Mouse (Mus musculus) gastrocnemius, postnatal 14 days (tissue): ENCODE data around the gene Dexi. TPM values are rescaled to one million over a fixed set of nuclear protein-coding genes. Genes with fewer than 3 reads are reported as not detected.

ENCODE experiments used
- DNase-seq: peaks from one replicate; pipeline ENCODE4 v3.0.0; 2021; ENCODE audit warnings: mixed read lengths
- intact Hi-C: fragments of 180-260 bp; cut with DNase I; formaldehyde crosslinking; loops from one replicate; pipeline ENCODE4 v1.15.1; 2025; ENCODE audit warnings: low total_unique reads
- total RNA-seq, 2 experiments: library from RNA; stranded (reverse); gene quantifications; 2 replicates each; pipeline ENCODE4 v1.2.3; 2021

Gene Dexi
- total RNA-seq, 2 experiments from 2014 or later: 25.9 to 26.0 TPM

- no peak for DNase-seq
- intact Hi-C loops: no loop called here
These were observed 32.2 kb downstream of the Dexi start for GRCm38 (mm10) chr16:10510477-10511133.

DNA sequence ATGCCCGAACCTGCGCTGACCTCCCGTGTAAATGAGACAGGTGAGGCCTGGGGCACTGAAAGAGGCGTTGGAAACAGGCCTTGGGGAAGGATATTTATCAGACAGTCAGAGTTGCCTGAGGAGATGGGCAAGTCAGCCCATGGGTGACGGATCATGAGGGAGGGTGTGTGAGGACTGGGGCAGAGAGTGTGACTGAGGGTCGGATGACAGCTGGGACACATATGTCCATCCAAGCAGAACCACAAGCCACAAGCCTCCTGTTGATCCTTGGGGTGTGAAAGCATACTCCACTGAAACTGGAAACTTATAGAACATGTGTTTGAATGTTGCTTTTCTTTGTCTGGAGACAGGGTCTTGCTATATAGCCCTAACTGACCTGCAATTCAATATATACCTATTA lies 34.2 kb downstream of the Dexi start:
- intact Hi-C loops: no loop called here
- no peak for DNase-seq

GRCm38 (mm10) chr16:10507445-10507844 lies 35.4 kb downstream of the Dexi start:
- intact Hi-C loops: no loop called here
- no peak for DNase-seq

DNA sequence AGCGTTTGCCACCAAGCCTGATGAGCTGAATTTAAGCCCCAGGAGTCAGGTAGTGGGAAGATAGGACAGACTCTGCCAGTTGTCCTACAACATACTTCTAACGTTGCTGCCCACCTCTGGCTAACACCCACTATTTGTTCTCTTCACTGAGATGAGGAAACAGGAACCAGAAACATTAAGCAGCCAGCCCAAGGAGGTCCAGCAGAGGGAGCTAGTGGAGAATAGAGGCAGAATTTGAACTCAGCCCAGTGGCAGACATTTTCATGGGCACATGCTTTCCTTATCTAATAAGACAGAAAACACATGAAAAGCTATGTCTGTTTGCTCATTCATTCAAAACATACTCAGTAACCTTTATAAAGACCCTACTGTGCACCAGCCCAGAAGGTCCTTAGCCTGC lies 39.8 kb downstream of the Dexi start:
- DNase-seq: no peak
- intact Hi-C loops: no loop called here

GRCm38 (mm10) chr16:10501865-10502264 lies 41.0 kb downstream of the Dexi start:
- intact Hi-C loops: no loop called here
- peak; percentile 36 for DNase-seq

DNA sequence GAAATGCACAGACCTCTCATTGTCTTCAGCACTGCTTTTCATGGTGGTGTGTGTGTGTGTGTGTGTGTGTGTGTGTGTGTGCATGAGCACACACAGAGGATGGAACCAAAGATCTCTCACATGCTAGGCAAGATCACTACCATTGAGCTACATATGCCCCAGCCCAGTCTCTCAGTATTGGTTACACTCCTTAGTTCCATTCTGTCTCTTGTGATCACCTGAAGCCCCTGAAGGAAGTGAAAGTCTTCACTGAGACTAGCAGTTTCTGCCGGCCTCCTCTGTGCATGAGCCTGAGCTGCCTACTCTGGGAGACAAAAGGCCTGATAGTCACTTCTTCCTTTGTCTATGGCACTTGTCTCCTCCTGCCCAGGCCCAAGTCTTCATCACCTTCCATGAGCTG lies 43.7 kb downstream of the Dexi start:
- no peak for DNase-seq
- intact Hi-C loops: no loop called here

- intact Hi-C loops: no loop called here
- no peak for DNase-seq
These were observed 44.7 kb downstream of the Dexi start for GRCm38 (mm10) chr16:10498096-10498602.

DNA sequence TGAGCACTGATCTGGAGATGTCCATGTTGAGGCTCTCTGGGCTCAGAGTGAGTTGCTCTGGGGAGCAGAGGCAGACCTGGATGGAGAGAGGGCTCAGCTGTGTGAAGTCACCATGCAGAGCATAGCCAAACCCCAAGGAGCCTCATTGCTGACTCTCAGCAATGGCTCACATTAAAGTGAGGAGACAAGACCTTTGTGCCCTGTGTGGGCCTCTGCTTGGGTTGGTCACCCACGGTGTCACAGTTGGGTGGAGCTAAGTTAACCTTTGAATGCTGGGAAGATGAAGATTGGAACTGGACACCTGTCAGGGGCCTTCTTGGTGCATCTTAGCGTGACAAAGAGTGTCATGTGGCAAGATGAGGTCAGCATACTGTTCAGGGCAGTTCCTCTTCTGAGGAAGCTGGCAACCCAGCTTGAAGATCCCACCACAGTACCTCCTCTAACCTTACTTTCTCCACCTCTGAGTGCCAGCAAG lies 47.0 kb downstream of the Dexi start:
- no peak for DNase-seq
- intact Hi-C loops: no loop called here

DNA sequence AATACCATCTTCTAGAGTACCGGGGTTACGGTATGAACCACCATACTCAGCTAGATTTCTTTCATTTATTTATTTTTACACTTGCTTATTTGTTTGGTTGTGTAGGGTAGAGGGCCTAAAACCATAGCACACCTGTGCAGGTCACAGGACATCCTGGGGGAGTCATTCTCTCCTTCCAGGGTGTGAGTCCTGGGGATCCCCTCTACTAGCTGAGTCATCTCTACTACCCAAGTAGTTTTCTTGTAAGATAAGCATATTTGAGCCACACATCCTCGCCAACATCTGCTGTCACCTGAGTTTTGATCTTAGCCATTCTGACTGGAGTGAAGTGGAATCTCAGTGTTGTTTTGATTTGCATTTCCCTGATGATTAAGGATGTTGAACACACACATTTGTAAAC lies 50.3 kb downstream of the Dexi start:
- no peak for DNase-seq
- intact Hi-C loops: no loop called here

DNA sequence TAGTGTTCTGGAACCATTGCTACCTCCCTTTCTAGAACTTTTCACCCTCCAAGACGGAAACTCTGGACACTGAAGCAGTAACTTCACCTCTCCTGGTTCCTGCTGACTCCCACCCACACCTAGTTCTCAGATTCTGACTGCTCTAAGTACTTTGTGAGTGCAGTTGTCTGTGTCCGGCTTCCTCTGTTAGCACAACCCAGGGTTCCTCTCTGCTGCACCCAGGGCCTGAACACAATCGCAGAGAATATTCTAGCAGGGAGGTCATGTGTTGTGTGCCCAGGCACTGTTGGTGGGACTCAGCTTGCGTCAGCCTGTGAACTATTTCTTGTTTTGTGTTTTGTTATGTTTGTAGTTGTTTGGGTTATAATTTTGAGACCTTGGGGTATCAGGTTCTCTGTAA lies 51.1 kb downstream of the Dexi start:
- DNase-seq: no peak
- intact Hi-C loops: no loop called here

- intact Hi-C loops: no loop called here
- no peak for DNase-seq
These were observed 52.2 kb downstream of the Dexi start for GRCm38 (mm10) chr16:10490503-10491150.

- intact Hi-C loops: no loop called here
- DNase-seq: no peak
These were observed 52.9 kb downstream of the Dexi start for GRCm38 (mm10) chr16:10489904-10490457.

DNA sequence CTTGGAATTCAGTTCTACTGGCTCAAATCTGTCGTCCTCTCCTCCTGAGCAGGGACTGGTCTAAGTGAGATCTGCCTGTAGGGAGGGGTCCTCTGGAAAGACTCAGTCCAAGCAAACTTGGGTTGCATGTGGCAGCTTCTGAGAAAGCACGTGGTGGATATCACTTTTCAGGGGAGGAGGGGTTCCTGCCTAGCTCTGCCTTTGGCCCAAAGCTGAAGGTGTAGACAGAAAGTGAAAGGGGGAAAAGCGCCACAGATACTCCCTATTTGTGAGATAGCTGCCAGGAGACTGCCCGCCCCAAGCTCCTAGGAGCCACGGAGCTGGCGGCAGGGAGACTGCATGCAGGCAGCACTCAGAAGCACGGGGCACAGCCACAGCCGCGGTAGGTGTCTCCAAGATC lies 53.4 kb downstream of the Dexi start:
- intact Hi-C loops: no loop called here
- no peak for DNase-seq

DNA sequence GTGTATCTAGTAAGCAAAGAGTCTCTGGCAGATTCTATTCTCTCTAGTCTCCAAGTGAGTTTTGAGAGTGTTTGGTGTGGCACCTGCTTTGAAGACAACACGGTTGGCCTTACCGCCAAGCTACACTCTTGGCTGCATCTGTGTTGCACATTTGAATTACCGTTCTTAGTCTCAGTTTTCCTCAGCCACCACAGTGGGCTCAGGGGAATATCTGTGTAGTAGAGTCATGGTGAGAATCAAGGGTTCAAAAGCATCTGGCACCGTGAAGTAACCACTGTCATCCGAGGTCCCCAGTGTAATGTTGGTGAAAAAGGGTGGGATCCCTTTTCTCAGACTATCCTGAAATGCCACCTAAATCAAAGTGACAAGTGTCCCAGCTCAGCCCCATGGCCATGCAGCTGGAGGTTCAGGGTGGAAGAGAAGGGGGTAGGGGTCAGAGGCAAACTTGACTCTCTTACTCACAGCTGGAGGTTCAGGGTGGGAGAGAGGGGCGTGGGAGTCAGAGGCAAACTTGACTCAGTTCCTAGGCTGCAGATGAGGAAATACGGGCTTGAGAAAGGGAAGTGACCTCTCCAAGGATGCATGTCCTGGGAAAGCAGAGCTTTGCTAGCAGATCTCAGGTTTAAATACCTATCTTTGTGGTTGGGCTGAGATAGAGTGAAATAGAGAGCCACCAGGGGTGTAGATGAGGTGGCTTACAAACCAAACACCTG lies 53.9 kb downstream of the Dexi start:
- intact Hi-C loops: no loop called here
- DNase-seq: no peak

DNA sequence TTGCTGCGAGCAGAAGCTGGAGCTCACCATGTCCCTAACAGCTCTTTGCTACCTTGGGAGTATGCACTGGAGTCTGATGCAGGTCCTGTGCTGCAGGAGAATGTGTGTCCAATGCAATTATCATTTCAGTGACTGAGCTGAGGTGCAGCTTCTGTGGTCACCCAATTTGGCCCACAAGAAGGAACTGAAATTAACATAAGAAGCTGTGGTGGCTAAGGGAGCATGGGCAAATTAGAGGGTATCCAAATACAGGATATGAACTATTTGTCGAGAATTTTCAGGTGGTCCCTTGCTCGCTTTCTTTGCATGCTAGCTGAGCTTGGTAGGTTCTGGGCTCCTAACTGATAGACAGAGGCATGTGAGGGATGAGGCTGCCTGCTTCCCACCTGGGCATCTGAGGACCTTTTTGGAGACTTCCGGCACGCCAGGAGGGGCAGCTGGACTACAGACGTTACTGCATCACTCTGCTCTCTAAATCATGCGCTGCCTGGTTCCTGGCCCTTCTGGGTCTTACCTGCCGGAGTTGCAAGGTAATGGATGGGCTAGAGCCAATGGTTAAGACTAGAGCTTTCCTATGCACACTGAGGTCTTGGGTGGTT lies 54.9 kb downstream of the Dexi start:
- intact Hi-C loops: no loop called here
- no peak for DNase-seq

- no peak for DNase-seq
- intact Hi-C loops: no loop called here
These were observed 55.9 kb downstream of the Dexi start for GRCm38 (mm10) chr16:10486993-10487392.

DNA sequence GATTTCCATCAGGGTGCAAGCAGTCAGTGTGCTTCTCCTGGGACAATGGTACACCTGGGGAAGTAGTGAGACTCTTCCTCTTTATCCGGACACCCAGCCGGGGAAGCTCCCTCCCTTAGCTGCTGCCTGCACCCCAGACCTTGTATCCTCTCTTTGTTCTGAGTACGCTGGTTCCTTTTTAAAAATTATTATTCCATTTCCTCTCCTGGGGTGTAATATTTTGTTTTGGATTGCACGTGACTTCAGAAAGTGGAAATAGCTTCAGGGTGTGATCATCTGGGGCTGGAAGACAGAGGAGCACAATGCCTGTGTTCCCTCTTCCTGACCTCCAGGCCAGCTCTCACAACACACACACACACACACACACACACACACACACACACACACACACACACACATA lies 60.5 kb downstream of the Dexi start:
- intact Hi-C loops: no loop called here
- no peak for DNase-seq

- intact Hi-C loops: no loop called here
These were observed 63.0 kb downstream of the Dexi start, which contains the start of gene Ciita for GRCm38 (mm10) chr16:10479857-10480256. Gene Ciita (plus strand): TSS chr16:10480059.

GRCm38 (mm10) chr16:10475919-10476318 lies 66.9 kb downstream of the Dexi start:
- intact Hi-C loops: no loop called here

More at GRCm38 (mm10) chr16:10479857-10480256, 63.0 kb downstream of the Dexi start, which contains the start of gene Ciita:
- no peak for DNase-seq

DNA sequence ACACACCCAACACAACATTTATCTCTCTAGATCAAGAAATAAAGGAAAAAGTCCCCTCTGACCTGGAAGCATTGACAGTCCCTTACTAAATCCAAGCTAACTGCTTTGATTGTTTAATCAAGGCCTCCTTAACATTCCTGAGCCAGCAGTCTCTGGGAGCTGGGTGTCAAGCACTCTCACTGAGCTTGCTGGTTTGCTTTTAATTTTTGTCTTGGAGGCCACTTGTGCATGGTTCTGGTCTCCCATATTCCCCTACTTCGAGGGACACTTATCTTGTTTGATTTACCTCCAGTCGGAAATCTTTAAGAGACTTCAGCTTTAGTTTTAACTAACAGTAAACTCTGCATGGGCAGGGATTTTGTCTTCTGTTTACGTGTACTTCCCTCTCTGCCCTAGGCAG lies 67.9 kb downstream of the Dexi start:
- intact Hi-C loops: no loop called here
- no peak for DNase-seq

More at GRCm38 (mm10) chr16:10475919-10476318, 66.9 kb downstream of the Dexi start:
- no peak for DNase-seq
